Mouse (Mus musculus): ENCODE measurements around the gene Ergic3.

DNA sequence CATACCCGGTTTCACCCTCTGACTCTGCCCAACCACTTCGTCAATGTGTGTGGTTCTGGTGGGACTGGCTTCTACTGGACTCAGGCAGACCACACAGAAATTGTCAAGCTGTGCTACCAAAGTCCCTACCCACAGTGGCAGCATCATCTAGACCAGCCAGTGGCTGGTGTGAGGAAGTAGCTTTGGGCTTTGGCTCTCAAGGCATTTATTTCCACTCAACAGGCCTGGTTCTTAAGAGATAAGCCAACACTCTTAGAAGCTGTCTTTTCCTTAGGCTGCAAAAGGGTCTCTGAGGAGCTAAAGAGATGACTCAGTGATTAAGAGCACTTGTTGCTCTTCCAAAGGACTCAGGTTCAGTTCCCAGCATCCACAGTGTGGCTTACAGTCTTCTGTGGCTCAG, 13.9 kb downstream of the Ergic3 start:
- no peak for TF ChIP-seq CTCF (IDR thresholded peaks at IDR 0.05; ENCODE audit: low read depth)
- TF ChIP-seq EP300 (IDR thresholded peaks at IDR 0.05; ENCODE audit: low read depth), result no peak

Data from liver, embryonic 14.5 days (tissue).